Mouse (Mus musculus): ENCODE measurements at regions not wholly inside any gene's neighbourhood (a gene's known extent, or its start where the extent isn't known, plus 50 kb on each side); places are given as distances from the start of the nearest gene placed in this dataset.

DNA sequence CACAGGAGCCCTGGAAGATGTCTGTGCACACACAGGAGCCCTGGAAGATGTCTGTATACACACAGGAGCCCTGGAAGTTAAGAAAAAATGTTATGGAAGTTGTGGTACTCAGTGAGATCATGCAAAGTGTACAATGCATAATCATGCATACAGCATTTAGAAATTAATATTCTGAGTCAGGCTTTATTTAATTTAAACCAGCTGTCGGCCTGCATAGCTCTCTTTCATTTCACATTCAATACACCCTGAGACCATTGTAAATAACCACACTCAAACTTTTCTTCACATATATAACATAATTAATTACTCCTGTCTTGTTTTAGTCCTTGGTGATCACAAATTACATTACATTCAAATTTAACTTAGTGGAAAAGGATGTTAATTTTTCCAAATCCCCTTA lies 190.4 kb downstream of the Thbs2 start:
- TF ChIP-seq POLR2A (IDR thresholded peaks at IDR 0.05; ENCODE audit: insufficient read depth, low read depth, low read length) (no peak), CTCF (IDR thresholded peaks at IDR 0.05; ENCODE audit: insufficient read depth, low read depth, low read length) (no peak)

Measured in olfactory bulb, adult 2 months (tissue).